Mouse (Mus musculus): ENCODE data around the gene Mis12. TPM values are rescaled to one million over a fixed set of nuclear protein-coding genes. Genes with fewer than 3 reads are reported as not detected.

Gene Mis12
- total and polyA plus RNA-seq, 3 experiments, result 17.2 to 34.0 TPM; not detected in 1

DNA sequence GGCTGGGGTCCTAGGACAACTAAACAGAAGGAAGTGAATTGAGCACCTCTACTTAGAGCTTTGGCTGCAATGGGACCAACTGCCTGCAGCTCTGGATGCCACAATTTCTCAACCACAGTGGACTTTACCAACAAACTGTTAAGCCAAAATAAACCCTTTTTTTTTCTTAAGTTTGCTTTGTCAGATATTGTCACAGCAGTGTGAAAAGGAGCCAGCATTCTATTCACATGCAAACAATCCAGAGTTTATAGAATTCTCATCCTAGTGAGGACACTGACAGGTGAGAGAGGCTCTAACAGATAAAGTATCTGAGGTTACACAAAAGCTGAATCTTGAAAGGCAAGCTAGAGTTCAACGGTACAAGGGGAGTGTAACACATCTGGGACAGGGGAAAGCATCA, 2.4 kb upstream of the Mis12 start:
- H3K79me2 ChIP-seq (ENCODE audit: control insufficient read depth, insufficient read depth, low read length, poor library complexity), result peaks cover 47% of the 10 kb centered on the region
- DNase-seq (ENCODE audit: low read depth, low spot score), result no peak
- TF ChIP-seq POLR2AphosphoS5 (IDR thresholded peaks at IDR 0.05; ENCODE audit: borderline replicate concordance, low read depth, low read length) (no peak), EP300 (IDR thresholded peaks at IDR 0.05; ENCODE audit: low read depth in 1 of 2, low read length in 2 of 2) (no peak), ZKSCAN1 (IDR thresholded peaks at IDR 0.05; ENCODE audit: low read depth, low read length) (no peak), GATA1 (IDR thresholded peaks at IDR 0.05; ENCODE audit: low read depth, low read length) (no peak), MAZ (IDR thresholded peaks at IDR 0.05; ENCODE audit: low read depth, low read length) (no peak), JUND (IDR thresholded peaks at IDR 0.05; ENCODE audit: low read depth, low read length) (no peak), MAFK (IDR thresholded peaks at IDR 0.05; ENCODE audit: borderline replicate concordance, low read depth, low read length) (no peak), TAL1 (IDR thresholded peaks at IDR 0.05; ENCODE audit: low read length) (no peak), ELF1 (IDR thresholded peaks at IDR 0.05; ENCODE audit: low read depth, low read length) (no peak), MYC (IDR thresholded peaks at IDR 0.05; ENCODE audit: low read depth, low read length) (no peak), MEF2A (IDR thresholded peaks at IDR 0.05; ENCODE audit: extremely low read depth, insufficient replicate concordance, low read depth, low read length, poor library complexity, severe bottlenecking) (no peak)
- no peak overlapping the region for H3K27ac ChIP-seq (ENCODE audit: control insufficient read depth, low read depth, low read length)
- H3K36me3 ChIP-seq (ENCODE audit: control insufficient read depth in 1 of 2, insufficient read depth in 2 of 2, low read length in 2 of 2), result peaks cover 12 to 28% of the 10 kb centered on the region in 2 experiments
- peaks cover 0 to 15% of the 10 kb centered on the region in 2 experiments; a peak in 3 of 4 replicates for H3K4me1 ChIP-seq (ENCODE audit: control insufficient read depth in 1 of 2, insufficient read depth in 2 of 2, low read length in 2 of 2)
- H3K4me3 ChIP-seq (ENCODE audit: control insufficient read depth in 1 of 2, insufficient read depth in 1 of 2, low read depth in 2 of 2, low read length in 2 of 2), result no peak overlapping the region
- no peaks in the 10 kb centered on the region for H3K27me3 ChIP-seq (ENCODE audit: control insufficient read depth in 1 of 2, insufficient read depth in 2 of 2, low read length in 2 of 2)
- H3K9ac ChIP-seq (ENCODE audit: control insufficient read depth, low read depth, low read length, poor library complexity, severe bottlenecking), result no peak overlapping the region
- H3K9me3 ChIP-seq (replicated peaks; ENCODE audit: insufficient read depth, low read length), result no peaks in the 10 kb centered on the region

DNA sequence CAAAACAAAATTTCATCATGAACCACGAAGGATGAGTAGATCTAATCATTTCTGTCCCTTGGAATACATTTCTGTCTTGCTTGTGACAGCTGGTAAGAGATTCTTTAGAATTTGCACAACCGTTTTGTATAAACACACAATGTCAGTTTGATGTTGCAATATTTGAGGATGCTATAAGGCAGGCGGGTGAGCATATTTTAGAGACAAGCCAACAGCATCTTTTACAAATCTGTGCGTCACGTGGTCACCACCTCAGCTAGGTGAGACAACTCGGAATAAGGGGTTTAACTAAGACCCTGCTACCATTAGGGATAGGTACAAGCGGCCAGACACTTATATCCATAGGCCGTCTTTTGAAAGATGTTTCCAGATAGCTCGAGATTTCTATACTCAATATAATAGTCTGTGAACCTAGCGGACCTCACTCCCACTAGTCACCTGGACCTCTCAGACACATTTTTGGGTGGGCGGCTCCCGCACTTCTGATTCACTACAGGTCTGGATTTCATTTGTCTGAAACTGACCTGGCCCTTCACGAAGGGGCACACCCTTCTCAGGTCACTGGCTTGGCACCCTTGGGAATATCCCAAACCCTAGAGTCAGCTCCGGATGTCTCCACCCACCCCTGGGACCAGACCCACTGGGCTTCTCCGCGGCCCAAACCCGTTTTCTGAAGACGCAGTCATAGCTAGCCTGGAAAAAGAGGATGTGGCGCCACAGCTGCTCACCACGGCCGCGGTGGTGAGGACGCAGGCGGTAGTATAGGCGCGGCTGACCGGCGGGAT, 803 bp upstream of the Mis12 start:
- H3K4me1 ChIP-seq (ENCODE audit: control insufficient read depth in 1 of 2, insufficient read depth in 2 of 2, low read length in 2 of 2), result peaks cover 0 to 18% of the 10 kb centered on the region in 2 experiments; a peak in 3 of 4 replicates
- H3K79me2 ChIP-seq (ENCODE audit: control insufficient read depth, insufficient read depth, low read length, poor library complexity), result peaks cover 58% of the 10 kb centered on the region
- H3K36me3 ChIP-seq (ENCODE audit: control insufficient read depth in 1 of 2, insufficient read depth in 2 of 2, low read length in 2 of 2), result peaks cover 9 to 29% of the 10 kb centered on the region in 2 experiments
- H3K9ac ChIP-seq (ENCODE audit: control insufficient read depth, low read depth, low read length, poor library complexity, severe bottlenecking), result peak overlapping the region; percentile 86
- peak overlapping the region; percentile 80 to 84 for H3K4me3 ChIP-seq (ENCODE audit: control insufficient read depth in 1 of 2, insufficient read depth in 1 of 2, low read depth in 2 of 2, low read length in 2 of 2)
- no peaks in the 10 kb centered on the region for H3K27me3 ChIP-seq (ENCODE audit: control insufficient read depth in 1 of 2, insufficient read depth in 2 of 2, low read length in 2 of 2)
- H3K27ac ChIP-seq (ENCODE audit: control insufficient read depth, low read depth, low read length), result peak overlapping the region; percentile 48
- no peaks in the 10 kb centered on the region for H3K9me3 ChIP-seq (replicated peaks; ENCODE audit: insufficient read depth, low read length)
- no peak for DNase-seq (ENCODE audit: low read depth, low spot score)
- TF ChIP-seq USF1 (IDR thresholded peaks at IDR 0.05; ENCODE audit: low read depth, low read length), result peak; percentile 84
- TF ChIP-seq RAD21 (IDR thresholded peaks at IDR 0.05; ENCODE audit: low read depth, low read length), result no peak
- peak in 1 of 2 experiments; percentile 32; a peak in 1 of 4 replicates for TF ChIP-seq USF2 (IDR thresholded peaks at IDR 0.05; ENCODE audit: borderline replicate concordance in 1 of 2, insufficient read depth in 1 of 2, low read depth in 1 of 2, low read length in 2 of 2)
- no peak for TF ChIP-seq SIN3A (IDR thresholded peaks at IDR 0.05; ENCODE audit: low read length)
- TF ChIP-seq MYC (IDR thresholded peaks at IDR 0.05; ENCODE audit: low read depth, low read length), result peak; percentile 59
- no peak for TF ChIP-seq POLR2AphosphoS2 (IDR thresholded peaks at IDR 0.05; ENCODE audit: low read length)
- no peak for TF ChIP-seq MAFK (IDR thresholded peaks at IDR 0.05; ENCODE audit: borderline replicate concordance, low read depth, low read length)
- peak; percentile 1; the same call in 1 of the 2 replicates for TF ChIP-seq MXI1 (IDR thresholded peaks at IDR 0.05; ENCODE audit: low read depth, low read length)
- no peak for TF ChIP-seq GABPA (IDR thresholded peaks at IDR 0.05; ENCODE audit: low read depth, low read length)
- no peak for TF ChIP-seq MYB (IDR thresholded peaks at IDR 0.05; ENCODE audit: low read depth, low read length)
- peak in 1 of 2 experiments; percentile 77; a peak in 2 of 4 replicates for TF ChIP-seq POLR2A (IDR thresholded peaks at IDR 0.05; ENCODE audit: control insufficient read depth in 1 of 2, insufficient read depth in 1 of 2, low read depth in 1 of 2, low read length in 2 of 2, poor library complexity in 1 of 2)
- TF ChIP-seq NRF1 (IDR thresholded peaks at IDR 0.05; ENCODE audit: insufficient read depth, low read depth, low read length, poor library complexity, severe bottlenecking), result no peak

All from MEL (cell line).